Mouse (Mus musculus): Measurements from ENCODE around the gene Cenpt. TPM values are rescaled to one million over a fixed set of nuclear protein-coding genes. Genes with fewer than 3 reads are reported as not detected.

The Cenpt gene
- polyA plus RNA-seq (2016; fragmentation: Nextera tagmentation; extraction: Ambion mirVana): 55.7 and 62.6 TPM in 2 replicates

- H3K9me3 ChIP-seq (replicated peaks): no peaks in the 10 kb centered on the region
- peaks cover 49% of the 10 kb centered on the region for H3K4me1 ChIP-seq
- DNase-seq (ENCODE audit: low spot score): no peak
- H3K27me3 ChIP-seq (ENCODE audit: low read depth, poor library complexity, severe bottlenecking): no peaks in the 10 kb centered on the region
- peaks cover 28% of the 10 kb centered on the region for H3K36me3 ChIP-seq
- peak within 1 kb of the TSS; percentile 83; the same call in 1 of the 2 replicates for H3K4me3 ChIP-seq
- H3K27ac ChIP-seq (replicated peaks): no peak within 1 kb of the TSS
- WGBS: 94% methylated on average over 3 of the region's 3 CpGs
Observed at GRCm38 (mm10) chr8:105853178-105853577, at the start of gene Cenpt. TSS of gene Cenpt (minus strand) at chr8:105853278.

- Histone ChIP-seq H3K4me3 (peak overlapping the region; percentile 89), H3K9me3 (replicated peaks) (no peaks in the 10 kb centered on the region), H3K36me3 (no peaks in the 10 kb centered on the region), H3K27me3 (ENCODE audit: low read depth, poor library complexity, severe bottlenecking) (no peaks in the 10 kb centered on the region), H3K4me1 (peaks cover 11% of the 10 kb centered on the region), H3K27ac (replicated peaks) (peak overlapping the region; percentile 97)
- WGBS: 44% methylated on average over 16 of the region's 16 CpGs
- DNase-seq (ENCODE audit: low spot score): no peak
Observed at GRCm38 (mm10) chr8:105900941-105901616, 48.0 kb upstream of the Cenpt start.

GRCm38 (mm10) chr8:105900180-105900940 lies 47.3 kb upstream of the Cenpt start, which contains the start of gene Pskh1:
TSS of gene Pskh1 (plus strand) at chr8:105900441.
- under 1% methylated on average over 68 of the region's 68 CpGs for WGBS
- peak within 1 kb of the TSS; percentile 89 for H3K4me3 ChIP-seq
- no peaks in the 10 kb centered on the region for H3K27me3 ChIP-seq (ENCODE audit: low read depth, poor library complexity, severe bottlenecking)
- H3K36me3 ChIP-seq: peaks cover under 1% of the 10 kb centered on the region; the same call in 1 of the 2 replicates
- DNase-seq (ENCODE audit: low spot score): peak; percentile 95
- peak within 1 kb of the TSS; percentile 97 for H3K27ac ChIP-seq (replicated peaks)
- no peaks in the 10 kb centered on the region for H3K9me3 ChIP-seq (replicated peaks)
- peaks cover 11% of the 10 kb centered on the region for H3K4me1 ChIP-seq

- no peak overlapping the region for H3K27ac ChIP-seq (replicated peaks)
- H3K27me3 ChIP-seq (ENCODE audit: low read depth, poor library complexity, severe bottlenecking): no peaks in the 10 kb centered on the region
- H3K4me3 ChIP-seq: no peak overlapping the region
- no peak for DNase-seq (ENCODE audit: low spot score)
- peaks cover 24% of the 10 kb centered on the region for H3K36me3 ChIP-seq
- 83% methylated on average over 9 of the region's 9 CpGs for WGBS
- no peaks in the 10 kb centered on the region for H3K9me3 ChIP-seq (replicated peaks)
- H3K4me1 ChIP-seq: peaks cover 22% of the 10 kb centered on the region
Observed at GRCm38 (mm10) chr8:105897801-105898480, 44.9 kb upstream of the Cenpt start.

GRCm38 (mm10) chr8:105893339-105893738 lies 40.3 kb upstream of the Cenpt start, which contains the start of gene Nrn1l:
TSS of gene Nrn1l (plus strand) at chr8:105893567.
- H3K27ac ChIP-seq (replicated peaks): peak within 1 kb of the TSS; percentile 46; the same call in 1 of the 2 replicates
- H3K36me3 ChIP-seq: peaks cover 70% of the 10 kb centered on the region
- H3K4me1 ChIP-seq: peaks cover 15% of the 10 kb centered on the region

GRCm38 (mm10) chr8:105892432-105892831 lies 39.4 kb upstream of the Cenpt start:
- Histone ChIP-seq H3K36me3 (peaks cover 79% of the 10 kb centered on the region), H3K4me3 (no peak overlapping the region), H3K27ac (replicated peaks) (no peak overlapping the region), H3K9me3 (replicated peaks) (no peaks in the 10 kb centered on the region), H3K4me1 (peaks cover 15% of the 10 kb centered on the region), H3K27me3 (ENCODE audit: low read depth, poor library complexity, severe bottlenecking) (no peaks in the 10 kb centered on the region)
- 87% methylated on average over 6 of the region's 6 CpGs for WGBS
- DNase-seq (ENCODE audit: low spot score): no peak

More at GRCm38 (mm10) chr8:105893339-105893738, 40.3 kb upstream of the Cenpt start, which contains the start of gene Nrn1l:
- Histone ChIP-seq H3K9me3 (replicated peaks) (no peaks in the 10 kb centered on the region), H3K27me3 (ENCODE audit: low read depth, poor library complexity, severe bottlenecking) (no peaks in the 10 kb centered on the region), H3K4me3 (peak within 1 kb of the TSS; percentile 35)
- WGBS: 5% methylated on average over 11 of the region's 11 CpGs
- DNase-seq (ENCODE audit: low spot score): peak; percentile 79

- H3K27me3 ChIP-seq (ENCODE audit: low read depth, poor library complexity, severe bottlenecking): no peaks in the 10 kb centered on the region
- no peak overlapping the region for H3K27ac ChIP-seq (replicated peaks)
- peaks cover 15% of the 10 kb centered on the region for H3K4me1 ChIP-seq
- H3K4me3 ChIP-seq: no peak overlapping the region
- no peak for DNase-seq (ENCODE audit: low spot score)
- 92% methylated on average over 6 of the region's 6 CpGs for WGBS
- H3K9me3 ChIP-seq (replicated peaks): no peaks in the 10 kb centered on the region
- H3K36me3 ChIP-seq: peaks cover 95% of the 10 kb centered on the region
Observed at GRCm38 (mm10) chr8:105890870-105891269, 37.8 kb upstream of the Cenpt start.

DNA sequence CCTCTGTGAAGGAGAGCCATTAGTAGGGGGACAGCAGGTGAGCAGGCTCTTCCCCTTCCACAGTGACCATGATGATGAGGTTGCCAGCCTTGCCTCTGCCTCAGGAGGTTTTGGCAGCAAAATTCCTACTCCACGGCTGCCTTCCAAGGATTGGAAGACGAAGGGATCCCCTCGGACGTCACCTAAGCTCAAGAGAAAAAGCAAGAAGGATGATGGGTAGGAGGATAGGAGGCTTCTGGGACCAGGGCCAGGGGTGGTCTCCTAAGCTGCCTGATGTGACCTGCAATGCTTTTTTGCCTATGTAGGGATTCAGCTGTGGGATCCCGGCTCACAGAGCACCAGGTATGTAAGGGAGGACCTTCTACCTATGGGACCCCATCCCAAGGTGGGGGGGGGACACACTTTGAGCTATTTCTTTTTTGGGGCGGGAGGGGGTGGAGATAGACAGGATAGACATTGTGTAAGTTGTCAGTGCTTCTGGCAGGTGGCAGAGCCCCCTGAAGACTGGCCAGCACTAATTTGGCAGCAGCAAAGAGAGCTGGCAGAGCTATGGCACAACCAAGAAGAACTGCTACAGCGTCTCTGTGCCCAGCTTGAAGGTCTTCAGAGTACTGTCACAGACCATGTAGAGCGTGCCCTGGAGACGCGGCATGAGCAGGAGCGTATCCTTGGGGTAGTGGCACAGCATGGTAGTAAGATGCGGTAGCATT lies 36.8 kb upstream of the Cenpt start:
- 94% methylated on average over 12 of the region's 12 CpGs for WGBS
- Histone ChIP-seq H3K27me3 (ENCODE audit: low read depth, poor library complexity, severe bottlenecking) (no peaks in the 10 kb centered on the region), H3K36me3 (peaks cover 99% of the 10 kb centered on the region), H3K9me3 (replicated peaks) (no peaks in the 10 kb centered on the region), H3K27ac (replicated peaks) (no peak overlapping the region), H3K4me3 (no peak overlapping the region), H3K4me1 (peaks cover 15% of the 10 kb centered on the region)
- DNase-seq (ENCODE audit: low spot score): no peak

- peaks cover 25% of the 10 kb centered on the region for H3K4me1 ChIP-seq
- H3K4me3 ChIP-seq: peak within 1 kb of the TSS; percentile 86
- peaks cover 57% of the 10 kb centered on the region for H3K36me3 ChIP-seq
Observed at GRCm38 (mm10) chr8:105880754-105881520, 27.9 kb upstream of the Cenpt start, which contains the start of gene Edc4. TSS of gene Edc4 (plus strand) at chr8:105880881.

DNA sequence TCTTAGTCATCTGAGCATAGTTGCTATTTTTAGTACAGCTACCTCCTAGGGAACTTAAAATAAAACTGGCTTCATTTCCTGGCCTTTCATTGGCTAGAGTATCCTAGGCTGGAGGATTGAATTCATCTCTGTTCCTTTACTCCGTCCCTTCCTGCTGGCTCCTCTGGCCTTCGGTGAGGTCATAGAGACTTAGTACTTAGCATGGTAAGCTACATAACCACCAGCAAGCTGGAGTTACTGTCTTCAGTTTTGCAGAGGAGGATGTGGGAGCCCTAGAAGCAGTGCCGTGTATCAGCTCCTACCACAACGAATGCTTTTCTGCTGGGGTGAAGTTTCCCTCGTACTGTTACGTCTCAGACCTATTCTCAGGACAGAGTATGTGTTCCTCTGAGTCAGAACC lies 21.2 kb upstream of the Cenpt start:
- DNase-seq (ENCODE audit: low spot score): no peak
- Histone ChIP-seq H3K4me1 (no peaks in the 10 kb centered on the region), H3K4me3 (no peak overlapping the region), H3K36me3 (peaks cover 94% of the 10 kb centered on the region), H3K9me3 (replicated peaks) (no peaks in the 10 kb centered on the region), H3K27ac (replicated peaks) (no peak overlapping the region), H3K27me3 (ENCODE audit: low read depth, poor library complexity, severe bottlenecking) (no peaks in the 10 kb centered on the region)
- WGBS: 87% methylated on average over 6 of the region's 6 CpGs

More at GRCm38 (mm10) chr8:105880754-105881520, 27.9 kb upstream of the Cenpt start, which contains the start of gene Edc4:
- H3K9me3 ChIP-seq (replicated peaks): no peaks in the 10 kb centered on the region
- no peaks in the 10 kb centered on the region for H3K27me3 ChIP-seq (ENCODE audit: low read depth, poor library complexity, severe bottlenecking)
- DNase-seq (ENCODE audit: low spot score): peak; percentile 86
- 1% methylated on average over 45 of the region's 45 CpGs for WGBS
- H3K27ac ChIP-seq (replicated peaks): peak within 1 kb of the TSS; percentile 85

GRCm38 (mm10) chr8:105866364-105867029 lies 13.4 kb upstream of the Cenpt start:
- 88% methylated on average over 6 of the region's 6 CpGs for WGBS
- no peak overlapping the region for H3K4me3 ChIP-seq
- no peaks in the 10 kb centered on the region for H3K9me3 ChIP-seq (replicated peaks)
- DNase-seq (ENCODE audit: low spot score): no peak
- H3K36me3 ChIP-seq: peaks cover 87% of the 10 kb centered on the region
- H3K27me3 ChIP-seq (ENCODE audit: low read depth, poor library complexity, severe bottlenecking): no peaks in the 10 kb centered on the region
- peaks cover 22% of the 10 kb centered on the region for H3K4me1 ChIP-seq
- H3K27ac ChIP-seq (replicated peaks): no peak overlapping the region
